Mouse (Mus musculus) G1E (cell line): ENCODE measurements at regions not wholly inside any gene's neighbourhood (a gene's known extent, or its start where the extent isn't known, plus 50 kb on each side); places are given as distances from the start of the nearest gene placed in this dataset.

Source experiments
- CTCF ChIP-seq: IDR thresholded peaks from 2 replicates; pipeline ENCODE4 v1.5.1; 2012; ENCODE audit warnings: low read depth, low read length, inconsistent platforms, mixed read lengths
- GATA1 ChIP-seq: IDR thresholded peaks from 2 replicates; pipeline ENCODE4 v1.6.1; 2012; ENCODE audit warnings: borderline replicate concordance, low read length, inconsistent platforms, mixed read lengths
- POLR2AphosphoS5 ChIP-seq: IDR thresholded peaks from 2 replicates; pipeline ENCODE4 v1.6.1; 2012; ENCODE audit warnings: low read depth, low read length, inconsistent platforms; ENCODE audit not compliant: insufficient replicate concordance
- TAL1 ChIP-seq: conservative IDR thresholded peaks from 2 replicates; pipeline ENCODE4 v1.6.1; 2012; ENCODE audit warnings: low read depth, low read length, inconsistent platforms, mixed read lengths

DNA sequence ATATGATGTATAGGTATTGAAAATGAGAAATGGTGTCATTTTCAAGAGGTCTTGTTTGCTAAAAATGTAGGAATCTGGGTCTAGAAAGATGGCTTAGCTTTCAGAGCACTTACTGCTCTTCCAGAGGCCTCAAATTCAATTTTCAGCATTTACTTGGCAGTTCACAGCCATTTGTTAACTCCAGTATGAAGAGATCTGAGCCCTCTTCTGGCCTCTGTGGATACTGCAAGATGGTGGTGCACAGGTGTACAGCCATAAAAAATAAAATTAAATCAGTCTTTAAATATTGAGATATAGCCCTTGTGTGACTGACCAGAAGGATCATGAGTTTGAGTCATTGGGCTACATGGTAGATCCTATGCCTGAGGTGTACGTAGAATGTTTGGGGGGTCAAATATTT is 173.1 kb downstream of the S1pr1 start:
- TF ChIP-seq CTCF (no peak), TAL1 (no peak), GATA1 (no peak), POLR2AphosphoS5 (no peak)
